Mouse (Mus musculus) lung, postnatal 14 days (tissue): Measurements from ENCODE around the gene Strap.
A peak's percentile ranks its signal among the peaks of the same experiment; 100 is the strongest.

Experiments used
- DNase-seq: peaks from one replicate; pipeline ENCODE4 v3.0.0; 2021

The Strap gene

DNA sequence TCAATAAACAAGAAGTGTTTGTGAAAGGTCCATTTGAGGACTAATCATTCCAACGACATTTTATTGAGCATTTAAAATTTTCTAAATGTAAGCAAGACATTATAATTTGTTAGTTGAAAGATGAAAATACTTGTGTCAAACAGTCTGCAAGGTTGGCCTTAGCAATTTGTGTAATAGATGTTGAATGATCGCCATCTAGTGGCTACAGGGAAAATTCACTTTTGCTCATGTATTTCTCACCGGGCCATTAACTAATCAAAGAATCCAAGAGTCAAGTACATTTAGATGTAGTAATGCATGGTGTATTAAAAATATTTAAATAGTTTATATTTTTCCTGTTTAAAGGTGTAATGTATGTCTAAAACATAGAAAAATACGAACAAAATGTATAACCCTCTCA lies 11.0 kb upstream of the Strap start:
- DNase-seq = peak; percentile 42

DNA sequence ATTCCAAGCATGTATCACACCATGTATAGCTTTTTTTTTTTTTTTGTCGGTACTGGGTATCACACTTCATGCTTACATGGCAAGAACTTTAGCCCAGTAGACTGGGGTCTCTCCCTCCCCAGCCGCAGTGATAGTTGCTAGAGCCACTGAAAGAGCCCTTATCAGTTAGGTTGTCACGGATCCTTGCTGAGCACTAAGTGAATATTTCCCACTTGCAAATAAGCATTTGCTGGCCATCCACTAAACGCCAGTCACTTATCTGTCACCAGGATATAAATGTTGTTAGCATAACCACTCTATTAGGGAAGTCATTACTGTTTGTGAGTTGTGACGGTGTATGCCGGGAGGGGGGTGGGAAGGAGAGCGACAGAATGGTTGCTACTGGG lies 425 bp upstream of the Strap start:
- peak; percentile 17 for DNase-seq

DNA sequence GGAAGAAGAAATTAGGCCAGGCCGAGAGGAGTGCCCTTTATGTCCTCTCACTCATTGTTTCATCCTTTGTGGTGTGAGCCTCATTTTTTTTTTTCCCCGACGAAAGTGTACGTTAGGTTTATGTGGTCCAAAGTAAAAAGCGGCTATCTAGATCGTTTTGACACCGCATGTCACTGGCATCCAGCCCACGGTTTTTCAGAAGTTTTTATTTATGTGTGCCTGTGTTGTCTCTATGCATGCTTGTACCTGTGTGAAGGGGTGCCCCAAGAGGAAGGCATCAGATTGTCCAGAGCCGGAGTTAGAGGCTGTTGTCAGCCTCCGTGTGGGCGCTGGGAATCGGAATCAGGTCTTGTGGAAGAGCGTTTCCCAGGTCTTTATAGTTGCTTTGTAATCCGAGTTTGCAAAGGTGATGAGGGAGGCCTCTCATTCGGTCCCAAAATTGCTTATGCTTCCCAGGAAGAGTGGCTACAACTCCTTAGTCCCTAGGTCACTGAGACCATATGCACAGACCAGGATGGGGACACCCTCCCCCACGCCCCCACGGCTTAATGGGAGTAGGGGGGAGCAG lies 877 bp downstream of the Strap start:
- DNase-seq = no peak

- DNase-seq = no peak
These were observed 6.1 kb downstream of the Strap start for GRCm38 (mm10) chr6:137740972-137741371.

- DNase-seq = no peak
These were observed 9.8 kb downstream of the Strap start for GRCm38 (mm10) chr6:137744700-137745099.

GRCm38 (mm10) chr6:137747174-137747928 lies 12.5 kb downstream of the Strap start:
- peak; percentile 33 for DNase-seq

GRCm38 (mm10) chr6:137751551-137752274 lies 16.8 kb downstream of the Strap start:
- no peak for DNase-seq

GRCm38 (mm10) chr6:137752275-137752655 lies 17.4 kb downstream of the Strap start:
- DNase-seq = no peak

- peak; percentile 89 for DNase-seq
These were observed 19.4 kb downstream of the Strap start, which contains the start of gene Dera for GRCm38 (mm10) chr6:137754056-137754856. Gene Dera, plus strand, starts transcription at chr6:137754546.

- no peak for DNase-seq
These were observed 20.0 kb downstream of the Strap start for GRCm38 (mm10) chr6:137754857-137755232.

DNA sequence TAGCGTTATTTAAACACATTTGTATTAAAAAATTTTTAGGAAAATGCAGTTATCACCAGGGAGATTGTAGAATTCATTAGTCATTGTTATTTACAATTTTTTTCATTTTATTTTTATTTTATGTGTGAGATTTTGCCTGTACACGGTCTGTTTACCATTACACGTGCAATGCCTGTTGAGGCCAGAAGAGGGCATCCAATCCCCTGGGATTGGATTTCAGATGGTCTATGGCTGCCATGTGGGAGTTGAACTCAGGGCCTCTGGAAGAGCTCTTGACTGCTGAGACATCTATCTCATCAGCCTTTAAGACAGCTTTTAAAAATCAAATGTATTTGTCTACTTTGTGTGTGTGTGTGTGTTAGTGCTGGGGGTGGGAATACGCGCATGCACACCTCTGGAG lies 21.4 kb downstream of the Strap start:
- peak; percentile 22 for DNase-seq

GRCm38 (mm10) chr6:137757891-137758290 lies 23.0 kb downstream of the Strap start:
- DNase-seq = no peak

DNA sequence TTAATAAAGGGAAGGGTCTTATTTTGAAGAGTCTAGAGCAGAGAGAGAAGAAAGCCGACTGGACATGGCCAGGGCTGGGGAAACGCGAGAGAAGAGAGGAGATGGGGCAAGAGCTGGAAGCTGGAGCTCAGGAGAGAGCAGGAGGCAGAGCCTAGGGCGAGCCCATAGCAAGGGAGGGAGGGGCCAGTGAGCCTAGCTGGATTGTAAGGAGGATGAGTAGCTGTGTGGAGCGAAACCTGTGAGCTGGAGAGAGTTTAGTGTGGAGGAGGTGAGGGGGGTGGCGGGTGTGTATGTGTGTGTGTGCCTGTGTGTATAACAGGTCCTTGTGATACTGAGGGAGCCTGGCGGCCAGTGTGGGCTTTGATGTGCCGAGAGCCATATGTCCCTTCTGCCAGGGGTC lies 24.8 kb downstream of the Strap start:
- no peak for DNase-seq

- DNase-seq = no peak
These were observed 26.1 kb downstream of the Strap start for GRCm38 (mm10) chr6:137760966-137761365.

DNA sequence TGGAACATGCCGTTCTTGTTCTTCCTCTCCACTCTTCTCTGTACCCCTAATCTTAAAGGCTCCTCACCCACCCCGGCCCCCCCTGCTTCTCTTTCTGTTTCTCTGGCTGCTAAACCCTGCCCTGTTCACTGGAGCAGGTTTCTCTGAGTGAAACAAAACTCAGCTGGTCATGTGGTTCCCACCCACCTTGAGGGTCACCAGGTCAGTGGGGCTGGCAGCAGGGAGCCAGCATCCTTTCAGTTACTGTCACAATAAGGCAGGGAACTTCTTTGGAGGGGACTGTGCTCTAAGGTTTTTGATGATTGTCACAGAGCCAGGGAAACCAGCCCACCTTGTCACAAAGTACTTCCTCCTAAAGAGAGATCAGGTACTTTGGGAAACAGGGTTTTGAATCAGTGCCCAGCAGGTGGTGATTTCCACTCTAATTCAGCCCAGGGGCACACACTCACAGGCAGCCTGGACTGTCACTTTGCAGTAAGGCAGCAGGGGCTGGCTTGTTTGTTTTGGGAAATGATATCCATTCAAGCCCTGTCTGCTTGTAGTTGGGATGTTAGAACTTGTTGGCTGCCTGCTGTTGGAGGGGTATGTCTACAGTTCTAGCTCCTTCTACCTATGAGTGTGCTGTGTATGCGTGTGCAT lies 29.8 kb downstream of the Strap start:
- no peak for DNase-seq

DNA sequence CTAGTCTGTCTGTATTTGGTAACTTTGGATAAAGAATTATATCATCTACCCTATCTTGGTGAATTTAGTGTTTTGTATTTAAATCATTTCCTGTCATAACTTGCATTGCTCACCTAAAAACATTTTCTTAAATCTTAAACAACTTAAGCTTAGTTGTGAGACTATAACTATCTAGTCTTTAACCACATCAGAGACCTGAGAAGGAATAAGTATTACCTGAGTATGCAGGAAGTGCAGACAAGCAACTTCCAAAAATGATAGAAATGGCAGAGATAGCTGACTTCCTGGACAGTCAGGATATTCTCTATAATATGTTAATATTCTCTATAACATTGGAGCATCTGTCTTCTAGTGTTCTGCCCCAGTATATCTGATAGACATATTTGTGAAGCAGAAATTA lies 31.3 kb downstream of the Strap start:
- no peak for DNase-seq

DNA sequence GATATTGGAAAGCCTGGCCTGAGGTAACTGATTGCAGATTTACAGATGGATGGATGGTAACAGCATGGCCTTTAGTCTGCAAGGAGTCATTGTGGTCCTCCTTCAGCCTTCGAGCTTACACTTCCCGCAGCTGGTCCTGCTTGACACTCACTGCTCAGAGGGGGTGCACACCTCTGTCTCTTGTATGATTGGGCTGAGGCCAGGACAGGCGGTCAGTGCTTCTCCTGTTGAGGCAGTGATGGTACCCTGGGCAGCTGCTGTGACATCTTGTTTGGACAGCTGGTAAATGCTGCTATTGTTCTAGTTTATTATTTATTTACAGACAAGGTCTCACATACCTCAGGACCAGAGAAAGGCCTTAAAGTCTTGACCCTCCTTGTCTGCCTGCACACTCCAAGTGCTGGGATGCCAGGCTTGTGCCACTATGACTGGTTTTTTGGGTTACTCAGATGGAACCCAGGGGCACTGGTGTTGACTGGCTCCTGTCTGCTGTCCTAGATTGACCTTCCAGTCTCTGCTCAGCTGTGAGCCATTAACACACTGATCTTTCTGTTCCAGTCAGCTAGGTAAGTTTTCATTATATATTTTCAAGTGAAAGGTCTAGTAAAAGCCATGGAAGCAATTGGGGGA lies 36.9 kb downstream of the Strap start:
- no peak for DNase-seq

GRCm38 (mm10) chr6:137772918-137773636 lies 38.2 kb downstream of the Strap start:
- no peak for DNase-seq

- no peak for DNase-seq
These were observed 38.8 kb downstream of the Strap start for GRCm38 (mm10) chr6:137773637-137774028.

GRCm38 (mm10) chr6:137774166-137774565 lies 39.3 kb downstream of the Strap start:
- no peak for DNase-seq

- DNase-seq = no peak
These were observed 40.3 kb downstream of the Strap start for GRCm38 (mm10) chr6:137775159-137775558.

DNA sequence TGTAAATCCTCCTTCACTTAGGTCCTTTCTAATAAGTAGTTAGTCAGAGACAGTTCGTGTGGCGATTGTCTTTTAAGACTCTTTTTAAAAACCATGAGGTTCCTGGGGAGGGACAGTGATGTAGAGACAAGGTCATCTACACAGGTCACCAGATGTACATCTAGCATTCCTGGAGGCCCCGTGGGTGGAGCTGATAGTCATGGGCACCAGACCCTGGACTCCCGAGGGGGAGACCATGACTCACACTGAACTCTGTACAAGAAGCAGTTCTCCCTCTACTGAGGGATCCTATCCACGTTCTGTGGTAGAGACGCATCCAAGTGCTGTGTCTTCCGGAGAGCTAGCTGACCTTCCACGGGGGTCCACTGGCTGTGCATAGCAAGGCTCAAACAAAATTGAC lies 42.1 kb downstream of the Strap start:
- DNase-seq = no peak
